Mouse (Mus musculus): ENCODE data around the gene Lpo.

Gene Lpo

DNA sequence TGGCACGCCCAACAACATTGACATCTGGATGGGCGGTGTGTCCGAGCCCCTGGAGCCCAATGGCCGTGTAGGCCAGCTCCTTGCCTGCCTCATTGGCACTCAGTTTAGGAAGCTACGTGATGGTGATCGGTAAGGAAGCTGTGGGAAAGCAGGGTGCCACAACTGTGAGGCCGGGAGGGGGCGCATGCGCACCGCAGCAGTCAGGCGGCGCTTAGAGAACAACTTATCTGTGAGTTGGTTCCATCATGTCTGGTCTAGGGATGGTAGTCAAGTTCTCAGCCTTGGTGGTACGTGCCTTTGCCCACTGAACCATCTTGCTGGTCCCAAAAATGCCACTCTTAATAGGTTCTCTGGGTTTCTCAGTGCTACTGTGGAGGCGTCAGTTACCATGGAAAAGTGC is 25.5 kb downstream of the Lpo start:
- peak; percentile 24 for DNase-seq

DNA sequence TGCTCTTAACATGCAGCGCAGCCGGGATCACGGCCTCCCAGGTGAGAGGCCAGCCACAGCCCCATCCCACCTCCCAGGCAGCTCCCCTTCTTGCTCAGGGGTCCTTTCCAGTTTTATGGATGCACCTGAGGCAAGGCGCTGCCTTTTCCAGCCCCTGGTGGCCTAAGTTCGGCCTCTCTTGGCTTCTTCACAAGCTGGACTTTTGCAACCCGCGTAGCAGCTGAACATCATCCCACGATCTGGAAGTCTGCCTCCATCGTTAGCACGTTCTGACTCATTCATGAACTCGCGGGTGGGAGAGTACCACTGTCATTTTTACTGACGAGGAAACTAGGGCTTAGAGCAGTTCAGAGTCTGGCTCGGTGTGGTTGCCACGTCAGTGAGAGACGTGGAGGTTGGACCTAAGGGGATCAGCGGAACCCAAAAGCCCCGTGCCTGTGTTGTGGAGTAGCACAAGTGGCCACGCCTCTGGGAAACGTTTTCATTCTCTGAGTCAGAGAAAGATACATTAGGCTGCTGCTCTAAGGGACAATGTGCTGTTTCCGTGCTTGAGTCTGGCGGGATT is 26.3 kb downstream of the Lpo start:
- no peak for DNase-seq

DNA sequence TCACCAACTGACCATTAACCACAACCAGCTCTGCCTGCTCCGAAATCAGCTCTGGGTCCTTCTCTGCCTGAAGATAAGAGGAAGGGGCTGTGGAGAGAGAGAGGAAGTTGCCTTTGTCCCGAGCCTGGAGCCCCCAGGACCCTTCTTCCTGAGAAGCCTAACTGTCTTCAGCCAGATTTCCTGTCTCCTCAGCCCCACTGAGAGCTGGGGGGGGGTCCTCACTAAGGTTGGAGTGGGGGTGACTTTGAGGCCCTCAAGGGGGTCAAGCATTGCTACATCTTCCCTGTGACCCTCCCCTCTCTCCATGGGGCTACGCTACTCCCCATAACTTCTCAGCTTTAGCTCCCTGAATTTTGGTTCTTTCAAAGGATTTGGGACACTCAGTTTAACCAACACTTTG is 34.6 kb downstream of the Lpo start, which contains the start of gene Mpo:
Gene Mpo (plus strand): TSS at position 122 of the 400 bp plus-strand sequence.
- no peak for DNase-seq

DNA sequence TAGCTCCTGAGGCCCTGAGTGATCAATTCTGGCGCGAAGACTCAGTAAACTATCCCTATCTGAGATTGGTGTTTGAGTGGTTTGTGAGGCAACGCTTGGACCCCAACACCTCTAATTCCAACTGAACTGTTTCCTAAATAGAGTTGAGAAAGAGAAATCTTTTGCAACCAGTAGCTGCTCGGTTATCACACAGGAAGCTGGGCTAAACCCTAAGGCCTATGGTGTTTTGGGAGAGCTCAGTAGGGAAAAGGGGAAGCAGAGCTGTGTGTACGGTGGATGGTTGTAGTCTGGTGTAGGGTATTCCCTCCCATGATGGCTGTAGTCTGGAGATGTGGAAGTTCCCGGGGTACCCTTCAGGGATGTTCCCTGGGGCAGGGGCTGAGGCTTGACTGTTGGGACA is 38.0 kb downstream of the Lpo start:
- no peak for DNase-seq

DNA sequence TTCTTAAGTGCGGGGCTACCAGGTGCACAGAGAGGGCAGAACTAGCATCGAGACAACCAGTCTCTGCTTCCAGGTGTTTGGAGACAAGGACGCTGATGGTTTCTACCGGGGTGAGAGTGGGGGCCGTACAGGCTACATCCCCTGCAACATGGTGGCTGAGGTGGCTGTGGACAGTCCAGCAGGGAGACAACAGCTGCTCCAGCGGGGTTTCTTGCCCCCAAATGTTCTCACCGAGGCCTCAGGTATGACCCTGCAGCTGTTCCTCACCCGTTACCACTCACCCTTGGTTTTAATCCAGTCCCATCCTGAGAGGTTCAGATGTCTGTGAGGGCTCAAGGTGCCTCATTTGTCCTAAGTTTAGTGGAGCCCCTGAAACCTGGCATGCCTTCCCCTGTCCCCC is 48.0 kb downstream of the Lpo start:
- no peak for DNase-seq

DNA sequence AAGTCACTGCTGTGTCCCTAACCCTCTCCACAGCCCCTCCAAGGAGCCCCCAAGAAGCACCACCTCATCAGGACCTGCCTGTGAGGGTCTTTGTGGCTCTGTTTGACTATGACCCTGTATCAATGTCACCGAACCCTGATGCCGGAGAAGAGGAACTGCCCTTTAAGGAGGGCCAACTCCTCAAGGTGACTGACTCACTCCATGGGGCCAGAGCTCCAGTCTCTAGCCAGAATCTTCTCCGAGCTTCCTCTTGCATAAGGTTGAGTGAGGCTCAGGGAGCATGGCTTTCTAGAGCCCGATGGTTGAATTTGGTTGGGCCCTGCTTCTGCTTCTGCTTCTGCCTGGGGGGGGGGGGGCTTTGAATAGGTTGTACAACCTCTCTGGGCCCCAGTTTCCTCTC is 48.7 kb downstream of the Lpo start:
- DNase-seq = no peak

DNA sequence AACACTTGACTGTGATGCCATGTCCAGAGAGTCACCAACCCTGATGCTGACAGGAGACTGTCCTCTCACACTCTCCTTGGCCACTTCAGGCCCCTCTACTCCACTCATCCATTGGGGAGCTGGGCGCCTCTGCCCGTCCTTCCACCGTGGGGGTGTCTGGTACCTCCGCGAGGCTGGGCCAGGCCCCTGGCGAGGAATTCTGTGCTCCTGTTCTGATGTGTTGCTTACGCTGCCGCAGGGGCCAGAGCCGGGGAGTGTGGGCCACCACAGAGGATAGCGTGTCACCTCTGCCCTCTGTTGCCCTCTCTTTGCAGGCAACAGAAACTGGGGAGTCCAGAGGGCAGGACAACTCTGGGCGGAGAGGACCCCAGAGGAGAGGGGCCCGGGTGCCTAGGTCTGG is 49.2 kb downstream of the Lpo start:
- DNase-seq = no peak

DNA sequence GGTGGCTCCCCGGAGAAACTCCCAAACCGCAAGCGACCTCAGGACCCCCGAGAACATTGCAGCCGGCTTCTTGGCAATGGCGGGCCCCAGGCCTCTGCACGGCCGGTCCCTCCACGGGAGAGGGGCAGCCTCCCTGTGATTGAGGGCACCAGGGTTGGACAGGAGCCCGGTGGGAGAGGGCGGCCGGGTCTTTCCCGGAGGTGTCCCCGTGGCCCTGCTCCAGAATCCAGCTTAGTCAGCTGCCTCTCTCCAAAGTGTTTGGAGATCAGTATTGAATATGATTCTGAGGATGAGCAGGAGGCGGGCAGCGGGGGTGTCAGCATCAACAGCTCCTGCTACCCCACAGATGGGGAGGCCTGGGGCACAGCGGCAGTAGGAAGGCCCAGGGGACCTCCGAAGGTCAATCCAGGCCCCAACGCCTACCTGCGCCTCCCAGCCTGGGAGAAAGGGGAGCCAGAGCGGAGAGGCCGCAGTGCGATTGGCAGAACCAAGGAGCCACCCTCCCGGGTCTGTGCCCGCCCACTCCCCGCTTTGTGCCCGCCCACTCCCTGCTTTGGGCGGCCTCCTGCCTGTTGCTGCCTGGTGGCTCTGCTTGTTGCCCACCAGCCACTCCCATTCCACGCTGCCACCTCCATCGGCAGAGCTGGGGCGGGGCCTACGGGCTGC is 49.9 kb downstream of the Lpo start:
- DNase-seq = peak; percentile 90

DNA sequence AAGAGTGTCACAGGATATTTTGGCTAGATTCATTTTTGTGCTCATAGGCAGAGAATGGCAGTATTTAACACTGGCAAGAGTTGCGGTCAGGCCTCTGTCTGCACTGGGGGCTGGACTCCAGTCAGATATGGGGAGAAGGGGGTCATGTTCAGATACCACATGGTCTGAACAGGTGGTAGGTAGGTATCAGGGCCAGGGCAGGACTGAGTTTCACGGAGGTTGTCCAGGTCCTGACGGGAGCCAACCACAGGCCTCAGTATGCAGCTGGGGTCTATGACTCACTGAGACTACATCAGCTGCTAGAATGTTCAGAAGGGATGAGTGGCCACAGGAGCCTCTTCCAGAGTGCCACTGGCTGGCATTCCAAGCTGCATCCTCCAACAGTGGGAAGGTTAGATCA is 55.7 kb downstream of the Lpo start:
- DNase-seq = no peak

DNA sequence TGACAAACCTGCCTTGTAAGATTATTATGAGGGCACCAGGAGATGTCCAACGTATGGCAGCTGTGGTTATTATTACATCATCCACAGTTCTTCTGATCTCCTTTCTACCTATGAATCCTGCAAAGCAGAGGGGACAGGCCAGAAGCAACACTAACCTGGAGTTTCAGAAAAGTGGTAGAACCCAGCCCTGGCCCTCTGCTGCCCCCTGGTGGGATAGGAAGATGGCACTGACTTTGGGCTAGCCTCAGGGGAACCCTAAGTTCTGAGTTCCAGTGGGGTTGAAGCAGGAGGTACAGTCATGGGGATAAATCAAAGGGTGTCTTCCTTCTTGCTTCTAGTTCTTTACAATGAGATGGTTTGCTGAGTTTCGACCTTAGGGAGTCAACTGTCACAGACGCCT is 57.1 kb downstream of the Lpo start:
- peak; percentile 70 for DNase-seq

DNA sequence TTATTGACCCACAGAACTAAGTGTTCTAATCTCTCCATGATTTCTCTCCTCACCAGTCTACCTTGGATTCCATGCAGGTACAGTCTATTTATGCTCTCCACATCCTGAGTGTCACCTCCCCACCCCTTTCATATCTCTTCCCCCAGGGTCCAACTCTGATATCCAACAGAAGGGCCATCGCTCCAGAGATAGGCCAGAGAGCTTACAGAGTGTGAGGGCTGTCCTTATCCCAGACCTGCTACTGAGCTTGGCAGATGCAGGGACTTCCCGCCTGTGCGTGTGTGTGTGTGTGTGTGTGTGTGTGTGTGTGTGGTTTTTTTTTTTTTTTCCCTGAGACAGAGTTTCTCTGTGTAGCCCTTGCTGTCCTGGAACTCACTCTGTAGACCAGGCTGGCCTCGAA is 59.3 kb downstream of the Lpo start:
- DNase-seq = no peak

DNA sequence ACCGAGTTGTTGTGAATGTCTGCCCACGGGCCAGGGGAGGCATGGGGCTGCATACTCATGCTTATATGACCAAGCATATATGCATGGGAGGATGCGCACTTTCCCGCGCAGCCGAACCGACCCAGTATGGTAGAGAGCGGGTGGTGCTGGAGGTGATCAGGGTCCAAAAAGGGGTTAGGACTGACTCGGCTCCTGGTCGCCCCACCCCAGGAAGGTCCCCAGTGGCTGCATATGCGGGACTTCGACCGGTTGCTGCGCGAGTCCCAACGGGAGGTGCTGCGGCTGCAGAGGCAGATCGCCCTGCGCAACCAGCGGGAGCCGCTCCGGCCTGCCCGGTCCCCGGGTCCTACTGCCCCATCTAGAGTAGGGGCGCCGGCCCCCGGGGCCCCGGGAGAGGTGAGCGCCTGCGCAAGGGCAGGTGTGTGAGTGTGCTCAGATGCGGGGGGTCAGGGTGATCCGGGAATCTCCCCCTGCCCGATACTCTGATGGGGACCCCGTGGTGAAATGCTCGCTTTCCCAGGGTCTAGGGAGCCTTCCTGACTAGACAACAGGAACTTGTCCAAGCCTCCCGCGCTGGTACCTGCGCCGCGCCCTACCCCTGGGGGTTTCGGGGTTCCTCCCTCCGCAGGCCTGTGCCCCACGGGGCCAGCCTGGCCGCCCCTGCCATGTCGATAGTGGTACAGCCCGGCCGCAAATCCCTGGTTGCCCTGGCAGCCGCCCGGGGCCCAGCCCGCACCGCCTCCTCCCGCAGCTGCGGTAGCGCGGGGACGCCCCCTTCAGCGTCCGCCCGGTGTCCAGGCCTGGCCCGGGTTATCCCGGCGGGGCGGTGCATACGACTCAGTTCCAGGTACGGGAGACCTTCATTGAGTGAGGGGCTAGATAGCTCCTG is 63.9 kb downstream of the Lpo start:
- peak; percentile 33 for DNase-seq

DNA sequence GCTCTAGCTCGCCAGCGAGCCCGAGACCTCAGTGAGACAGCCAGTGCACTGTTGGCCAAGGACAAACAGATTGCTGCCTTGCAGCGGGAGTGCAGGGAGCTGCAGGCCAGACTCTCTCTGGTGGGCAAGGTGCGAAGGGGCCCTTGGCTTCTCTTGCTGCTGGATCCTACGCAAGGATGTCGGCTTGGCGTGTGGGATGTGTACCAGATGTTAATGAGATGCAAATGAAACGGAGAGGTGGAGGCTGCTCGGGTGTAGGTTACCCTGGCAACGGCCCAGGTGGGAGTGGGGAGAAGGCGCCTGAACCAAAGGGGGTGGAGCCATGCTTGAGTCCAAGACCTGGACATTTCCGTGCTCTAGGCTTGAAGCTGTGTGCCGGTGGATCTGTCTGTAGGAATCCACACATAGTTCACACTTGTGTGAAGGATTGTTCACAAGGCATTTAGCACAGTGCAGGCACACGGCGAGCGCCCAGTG is 64.5 kb downstream of the Lpo start:
- peak; percentile 68 for DNase-seq

DNA sequence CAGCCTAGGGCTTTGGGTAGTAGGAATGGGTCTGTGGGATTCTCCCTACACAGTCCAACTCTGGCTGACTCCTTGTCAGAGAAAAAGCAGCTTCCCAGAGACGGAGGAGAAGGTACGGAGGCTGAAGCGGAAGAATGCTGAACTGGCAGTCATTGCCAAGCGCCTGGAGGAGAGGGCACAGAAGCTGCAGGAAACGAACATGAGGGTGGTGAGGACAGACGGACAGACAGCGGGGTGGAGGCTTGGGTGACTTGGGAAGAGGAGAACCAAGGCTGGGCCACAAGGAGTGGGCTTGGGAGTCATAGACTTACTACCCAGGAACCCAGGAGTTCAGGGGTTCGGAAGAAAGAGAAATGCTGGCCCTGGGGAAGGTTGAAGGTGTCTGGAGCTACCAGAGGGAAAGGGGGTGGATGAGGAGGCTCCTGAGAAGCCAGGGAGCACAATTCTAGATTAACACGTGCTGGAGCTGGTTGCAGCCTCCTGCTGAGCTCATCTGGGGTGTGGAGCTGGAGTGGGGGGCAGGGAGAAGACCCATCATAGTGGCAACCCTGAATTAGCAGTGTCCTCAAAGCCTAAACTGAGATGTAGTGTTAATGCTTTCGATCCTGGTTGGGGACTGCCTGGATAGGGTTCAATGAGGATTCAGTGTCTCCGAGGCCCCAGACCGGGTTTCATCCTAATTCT is 65.2 kb downstream of the Lpo start:
- no peak for DNase-seq

DNA sequence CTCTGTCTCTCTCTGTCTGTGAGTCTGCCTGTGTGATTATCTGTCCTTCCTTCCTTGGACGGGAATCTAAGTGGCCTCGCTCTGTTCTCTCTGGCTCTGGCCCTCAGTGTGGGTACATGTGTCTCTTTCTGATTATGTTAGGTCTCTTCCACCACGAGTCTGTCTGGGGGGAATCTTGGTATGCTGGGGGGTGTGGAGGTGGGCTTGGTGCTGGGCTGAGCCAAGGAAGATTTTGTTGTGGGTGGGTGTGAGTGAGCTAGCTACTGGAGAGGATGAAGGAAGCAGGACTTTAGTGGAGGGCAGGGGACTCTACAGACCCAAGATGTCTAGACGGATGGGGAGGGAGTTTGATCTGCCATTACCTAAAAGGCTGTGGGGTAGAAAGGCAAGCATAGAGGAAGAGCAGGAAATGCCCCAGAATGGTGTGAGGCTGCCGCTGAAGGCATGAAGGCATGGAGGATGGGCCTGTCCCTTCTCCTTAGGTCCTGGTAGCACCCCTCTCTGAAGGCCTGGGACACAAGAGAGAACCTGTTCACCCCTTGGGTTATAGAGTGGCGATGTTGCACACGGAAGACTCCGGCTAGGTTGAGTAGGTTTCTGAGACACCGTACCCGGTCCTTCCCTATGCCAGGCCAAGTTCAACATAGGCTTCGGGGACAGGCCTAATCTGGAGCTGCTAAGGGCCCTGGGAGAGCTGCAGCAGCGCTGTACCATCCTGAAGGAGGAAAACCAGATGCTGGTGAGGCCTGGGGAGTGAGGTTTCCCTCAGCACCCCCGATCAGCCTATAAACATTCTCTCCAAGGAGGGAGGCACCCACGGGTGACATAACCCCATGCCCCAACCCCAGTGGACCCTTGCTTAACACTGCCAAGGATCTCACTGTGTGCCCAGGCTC is 66.0 kb downstream of the Lpo start:
- DNase-seq = no peak

DNA sequence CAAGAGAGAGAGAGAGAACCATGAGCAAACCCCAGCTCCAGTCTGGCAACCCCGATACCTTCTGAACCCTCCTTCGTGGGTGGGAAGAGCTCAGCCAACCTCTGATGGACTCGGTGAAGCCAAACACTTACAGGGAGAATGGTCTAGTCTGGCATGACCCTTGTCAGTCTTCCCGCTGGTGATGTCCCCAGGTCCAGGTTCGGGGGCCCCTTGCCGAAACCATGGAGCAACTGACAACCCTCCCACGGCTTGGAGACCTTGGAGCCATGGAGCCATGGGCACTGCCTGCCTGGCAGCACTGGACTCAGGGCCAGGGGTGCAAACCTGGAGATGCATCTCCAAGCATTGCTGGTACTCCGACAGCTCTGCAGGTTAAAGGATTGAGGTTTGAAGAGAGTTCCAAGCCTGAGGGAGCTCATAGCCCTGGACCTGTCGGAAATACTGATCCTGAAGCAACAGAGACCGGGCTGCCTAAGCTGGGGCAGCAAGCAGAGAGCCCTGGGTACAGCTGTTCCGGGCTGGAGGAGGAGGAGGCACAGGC is 66.8 kb downstream of the Lpo start:
- no peak for DNase-seq

DNA sequence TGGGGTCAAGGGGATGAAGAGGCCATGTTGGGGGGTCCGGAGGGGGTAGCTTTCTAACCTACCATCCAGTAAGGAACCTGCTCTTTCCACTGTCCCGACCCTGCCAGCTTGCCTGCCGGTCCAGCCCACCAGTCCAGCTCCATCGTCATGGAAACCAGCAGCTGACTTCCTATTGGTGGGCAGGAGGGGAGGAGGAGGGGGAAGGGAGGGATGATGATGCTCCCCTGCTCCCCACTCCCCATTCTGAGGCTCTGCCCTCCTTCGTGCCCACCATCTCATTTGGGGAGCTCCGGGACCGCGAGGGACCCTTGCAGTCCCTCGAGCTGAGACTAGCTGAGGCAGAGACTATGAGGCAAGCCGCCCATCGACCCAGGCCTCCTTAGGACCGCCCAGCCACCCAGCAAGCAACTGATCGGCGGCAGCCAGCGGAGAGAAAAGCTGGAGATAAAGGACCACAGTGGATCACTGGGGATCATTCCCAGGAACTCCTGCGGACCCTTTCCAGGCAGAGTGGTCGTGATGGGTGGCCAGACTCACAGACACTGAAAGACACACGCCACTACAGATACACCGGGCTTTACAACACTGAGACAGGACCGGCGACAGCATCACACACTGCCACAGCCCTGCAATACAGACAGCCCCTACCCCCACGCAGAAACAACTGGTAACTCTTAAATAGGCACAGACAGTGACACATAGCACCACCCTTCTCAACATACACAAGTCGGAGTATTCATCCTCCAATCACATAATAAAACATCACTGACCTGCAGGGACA is 67.6 kb downstream of the Lpo start, which contains the start of gene Tspoap1:
Gene Tspoap1 (plus strand): TSS at position 241 of the 781 bp plus-strand sequence.
- no peak for DNase-seq

DNA sequence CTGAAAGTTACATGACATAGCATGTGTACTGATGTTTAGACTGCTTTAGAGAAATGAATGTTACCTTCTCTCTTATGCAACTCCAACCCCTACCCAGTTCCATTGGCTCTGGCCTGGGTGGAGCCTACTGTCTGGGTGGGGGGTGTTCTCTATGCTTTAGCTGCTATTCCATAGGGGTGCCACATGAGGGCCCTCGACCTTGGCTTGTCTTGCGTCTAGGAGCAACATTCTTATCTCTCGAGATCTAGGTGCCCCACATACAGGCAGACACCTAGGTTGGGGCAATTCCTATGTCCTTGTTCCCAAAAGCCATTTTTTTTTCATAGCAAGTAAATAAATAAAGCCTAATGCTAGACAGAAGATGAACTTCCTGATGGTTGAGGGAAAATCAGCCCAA is 68.5 kb downstream of the Lpo start:
- no peak for DNase-seq

DNA sequence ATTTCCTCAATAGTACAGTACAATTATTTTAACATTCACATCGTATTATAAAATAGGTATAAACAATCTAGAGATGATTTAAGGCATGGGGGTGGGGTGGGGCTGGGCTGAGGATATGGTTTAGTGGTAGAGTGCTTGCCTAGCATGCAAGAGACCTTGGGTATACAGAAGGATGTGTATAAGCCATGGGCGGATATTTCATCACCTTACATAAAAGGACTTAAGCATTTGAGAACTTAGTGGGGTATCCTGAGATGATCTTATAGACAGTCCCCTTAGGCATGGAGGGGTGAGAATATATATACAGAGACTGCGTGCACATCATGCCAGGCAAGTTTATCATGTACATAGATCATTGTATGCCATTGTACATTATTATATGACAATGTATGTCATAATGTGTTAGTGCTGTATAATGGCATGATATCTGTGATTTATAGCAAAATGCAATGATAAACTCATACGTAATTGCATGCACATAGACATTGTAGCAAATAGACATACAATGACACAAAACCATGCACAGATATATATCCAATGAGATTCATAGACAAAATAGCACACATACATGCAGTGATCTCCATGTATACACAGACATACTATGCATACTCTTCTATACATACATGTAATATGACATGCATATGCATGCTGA is 69.0 kb downstream of the Lpo start:
- DNase-seq = no peak

DNA sequence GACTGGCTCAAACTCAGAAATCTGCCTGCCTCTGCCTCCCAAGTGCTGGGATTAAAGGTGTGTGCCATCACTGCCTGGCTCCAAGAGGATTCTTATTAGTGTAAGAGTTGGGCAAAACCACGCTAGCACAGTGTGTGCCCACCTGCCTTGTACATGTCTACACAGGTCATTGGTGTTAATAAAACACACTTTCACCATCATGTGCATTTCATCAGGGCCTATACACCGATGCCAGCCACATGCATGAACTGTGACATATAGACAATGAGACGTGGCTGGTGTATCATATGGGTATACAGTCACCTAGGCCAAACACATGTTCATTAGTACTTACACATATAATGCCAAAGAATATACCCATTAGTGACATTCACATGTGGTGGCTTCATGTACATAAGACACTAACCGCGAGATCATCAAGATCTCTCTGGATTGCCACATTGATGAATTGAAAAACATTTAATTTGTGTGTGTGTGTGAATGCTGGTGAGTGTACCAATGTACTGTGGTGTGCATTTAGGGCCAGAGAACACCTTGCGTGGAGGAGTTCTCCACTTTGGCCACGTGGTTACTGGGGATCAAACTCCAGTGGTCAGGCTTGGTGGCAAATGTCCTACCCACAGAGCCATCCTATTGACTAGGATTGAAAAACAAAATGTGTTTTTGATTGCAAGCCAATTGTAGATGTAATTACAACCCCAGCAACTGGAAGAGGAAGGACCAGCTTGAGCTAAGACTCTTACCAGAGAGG is 69.8 kb downstream of the Lpo start:
- no peak for DNase-seq
